Mouse (Mus musculus) urinary bladder, adult 18-20 months (tissue): ENCODE results near the gene Evc2.

Experiments
- DNase-seq, 2 experiments: peaks; one replicate each; pipeline ENCODE4 v3.0.0; 2022; ENCODE audit warnings: low spot score in 2 of 2, mixed read lengths in 2 of 2

The Evc2 gene

GRCm38 (mm10) chr5:37365751-37366150 lies 27.5 kb downstream of the Evc2 start:
- no peak for DNase-seq

- DNase-seq: no peak
Observed at GRCm38 (mm10) chr5:37368796-37369195, 30.5 kb downstream of the Evc2 start.

GRCm38 (mm10) chr5:37377376-37377775 lies 39.1 kb downstream of the Evc2 start:
- DNase-seq: no peak

- peak; percentile 5 to 34 for DNase-seq
Observed at GRCm38 (mm10) chr5:37380641-37381040, 42.3 kb downstream of the Evc2 start.

- DNase-seq: no peak
Observed at GRCm38 (mm10) chr5:37383570-37383969, 45.3 kb downstream of the Evc2 start.

- DNase-seq: no peak
Observed at GRCm38 (mm10) chr5:37388646-37389045, 50.3 kb downstream of the Evc2 start.

GRCm38 (mm10) chr5:37389808-37390495 lies 51.7 kb downstream of the Evc2 start:
- no peak for DNase-seq

- DNase-seq: no peak
Observed at GRCm38 (mm10) chr5:37390923-37391322, 52.6 kb downstream of the Evc2 start.

- no peak for DNase-seq
Observed at GRCm38 (mm10) chr5:37391901-37392300, 53.6 kb downstream of the Evc2 start.

GRCm38 (mm10) chr5:37395172-37396030 lies 57.1 kb downstream of the Evc2 start:
- no peak for DNase-seq

GRCm38 (mm10) chr5:37419028-37419427 lies 80.7 kb downstream of the Evc2 start:
- no peak for DNase-seq

GRCm38 (mm10) chr5:37427210-37427609 lies 88.9 kb downstream of the Evc2 start:
- DNase-seq: no peak

GRCm38 (mm10) chr5:37435417-37435816 lies 97.1 kb downstream of the Evc2 start:
- DNase-seq: no peak

- no peak for DNase-seq
Observed at GRCm38 (mm10) chr5:37442767-37443166, 104.5 kb downstream of the Evc2 start.

GRCm38 (mm10) chr5:37447546-37447945 lies 109.2 kb downstream of the Evc2 start:
- no peak for DNase-seq

- no peak for DNase-seq
Observed at GRCm38 (mm10) chr5:37456590-37456989, 118.3 kb downstream of the Evc2 start.

- DNase-seq: no peak
Observed at GRCm38 (mm10) chr5:37457191-37457590, 118.9 kb downstream of the Evc2 start.

GRCm38 (mm10) chr5:37457831-37458230 lies 119.5 kb downstream of the Evc2 start:
- DNase-seq: no peak

- no peak for DNase-seq
Observed at GRCm38 (mm10) chr5:37458236-37458635, 119.9 kb downstream of the Evc2 start.

GRCm38 (mm10) chr5:37465461-37465860 lies 127.2 kb downstream of the Evc2 start:
- no peak for DNase-seq

- no peak for DNase-seq
Observed at GRCm38 (mm10) chr5:37467646-37468045, 129.3 kb downstream of the Evc2 start.

- no peak for DNase-seq
Observed at GRCm38 (mm10) chr5:37469031-37469430, 130.7 kb downstream of the Evc2 start.

- no peak for DNase-seq
Observed at GRCm38 (mm10) chr5:37471584-37471983, 133.3 kb downstream of the Evc2 start.
